Mouse (Mus musculus) testis, postnatal 10 days (tissue): Measurements from ENCODE around the gene Rgl2.
"Not testable (repeated sequence)": the region's sequence is repeated elsewhere in the genome, so short reads cannot be mapped to it uniquely, and the experiment has no call there.

ENCODE experiments used
- DNase-seq: peaks from one replicate; pipeline ENCODE4 v3.0.0; 2021; ENCODE audit warnings: low spot score

Rgl2 gene

DNA sequence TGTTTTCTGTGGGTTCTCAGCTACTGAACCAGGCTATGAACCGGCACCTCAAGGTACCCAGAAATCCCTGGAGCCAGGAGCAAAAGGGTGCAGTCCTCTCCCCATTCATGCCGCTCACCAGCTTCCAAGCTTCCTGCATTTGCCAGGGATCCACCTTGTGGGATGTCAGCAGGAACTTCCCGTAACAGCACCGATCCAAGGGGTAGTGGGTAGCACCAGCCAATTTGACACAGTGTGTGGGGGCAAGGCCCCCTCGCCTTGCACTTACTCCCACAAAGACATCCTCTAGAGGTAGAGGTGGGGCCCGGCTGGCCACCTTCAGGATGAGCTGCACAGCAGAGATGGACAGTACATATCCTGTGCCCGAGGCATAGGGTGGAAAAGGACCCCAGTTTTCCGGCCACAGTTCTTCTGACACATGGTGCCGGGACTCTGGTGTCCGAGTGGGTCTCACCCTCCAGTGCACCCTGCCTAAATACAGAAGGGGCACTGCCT, 20.8 kb downstream of the Rgl2 start:
- DNase-seq, result no peak

DNA sequence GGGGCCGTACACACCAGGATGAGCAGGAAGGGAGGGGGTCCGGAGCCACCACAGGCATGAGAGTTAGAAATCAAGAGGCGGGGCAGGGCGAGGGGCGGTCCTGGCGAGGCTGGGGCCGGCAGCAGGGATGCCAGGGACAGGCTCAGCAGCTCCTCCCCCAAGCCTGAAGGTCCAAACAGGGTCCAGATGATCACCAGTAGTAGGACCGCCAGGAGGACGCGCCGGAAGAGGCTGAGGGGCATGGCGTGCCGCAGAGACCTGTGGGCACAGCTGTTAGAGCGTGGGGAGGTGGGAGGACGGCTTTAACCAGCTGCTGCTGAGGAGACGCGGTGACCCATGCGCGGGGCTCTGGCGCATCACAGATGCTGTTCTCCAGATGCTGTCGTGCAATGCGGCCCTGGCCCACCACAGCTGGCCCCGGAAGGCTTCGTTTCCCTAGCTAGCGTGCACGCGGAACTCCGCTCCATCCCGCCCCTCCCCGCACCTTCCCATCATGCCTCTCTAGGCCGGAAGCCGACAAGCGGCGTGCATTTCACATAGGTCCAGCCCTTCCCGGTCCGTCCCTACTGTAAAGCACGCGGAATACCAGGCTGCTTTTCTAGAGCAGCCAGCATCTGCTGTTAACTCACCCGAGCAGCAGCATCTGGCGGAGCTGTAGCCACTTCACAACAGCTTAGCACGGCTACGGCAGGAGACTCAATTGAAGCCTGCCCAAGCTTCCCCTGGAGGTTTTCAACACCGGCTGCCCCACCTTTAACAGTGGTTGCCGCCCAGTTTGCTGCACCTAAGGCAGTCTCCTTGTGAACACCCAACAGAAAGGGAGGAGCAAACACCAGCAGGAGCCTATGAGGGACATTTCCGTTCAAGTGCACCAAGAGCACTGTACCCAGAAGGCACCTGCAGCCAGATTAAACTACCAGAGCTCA, 21.9 kb downstream of the Rgl2 start, which contains the start of gene B3galt4:
B3galt4 (minus strand) TSS at position 468 of the 926 bp plus-strand sequence.
- DNase-seq, result peak; percentile 90

GRCm38 (mm10) chr17:33952015-33952414, 22.7 kb downstream of the Rgl2 start:
- not testable (repeated sequence) for DNase-seq

- DNase-seq, result no peak
Observed at GRCm38 (mm10) chr17:33952879-33953278, 23.5 kb downstream of the Rgl2 start.

GRCm38 (mm10) chr17:33953310-33953709, 24.0 kb downstream of the Rgl2 start:
- DNase-seq, result no peak

DNA sequence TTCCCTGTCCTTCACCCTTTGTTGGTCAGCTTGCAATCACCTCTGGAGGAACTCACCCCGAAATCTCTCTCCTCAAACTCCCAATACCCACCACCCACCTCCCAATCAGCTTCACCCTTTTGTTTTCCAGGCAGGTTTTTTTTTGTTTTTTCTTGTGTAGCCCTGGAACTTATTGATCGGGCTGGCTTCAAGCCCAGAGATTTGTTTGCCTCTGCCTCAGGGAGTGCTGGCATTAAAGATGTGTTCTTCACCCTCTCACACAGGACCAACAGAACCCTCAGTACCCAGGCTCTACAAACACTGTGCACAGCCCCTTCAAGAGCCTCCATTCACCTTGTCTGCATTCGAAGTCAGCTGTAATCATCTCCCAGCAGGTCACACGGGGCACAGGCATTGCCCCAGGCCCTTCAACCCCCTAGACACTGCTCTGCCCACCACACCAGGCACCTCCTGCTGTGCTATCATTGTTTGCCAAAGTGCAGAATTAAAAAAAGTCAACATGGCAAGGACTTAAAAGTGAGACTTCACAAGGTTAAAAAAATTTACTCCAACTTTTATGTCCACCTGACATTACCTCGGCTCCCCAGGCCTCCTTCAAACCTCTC, 24.7 kb downstream of the Rgl2 start:
- DNase-seq, result no peak

DNA sequence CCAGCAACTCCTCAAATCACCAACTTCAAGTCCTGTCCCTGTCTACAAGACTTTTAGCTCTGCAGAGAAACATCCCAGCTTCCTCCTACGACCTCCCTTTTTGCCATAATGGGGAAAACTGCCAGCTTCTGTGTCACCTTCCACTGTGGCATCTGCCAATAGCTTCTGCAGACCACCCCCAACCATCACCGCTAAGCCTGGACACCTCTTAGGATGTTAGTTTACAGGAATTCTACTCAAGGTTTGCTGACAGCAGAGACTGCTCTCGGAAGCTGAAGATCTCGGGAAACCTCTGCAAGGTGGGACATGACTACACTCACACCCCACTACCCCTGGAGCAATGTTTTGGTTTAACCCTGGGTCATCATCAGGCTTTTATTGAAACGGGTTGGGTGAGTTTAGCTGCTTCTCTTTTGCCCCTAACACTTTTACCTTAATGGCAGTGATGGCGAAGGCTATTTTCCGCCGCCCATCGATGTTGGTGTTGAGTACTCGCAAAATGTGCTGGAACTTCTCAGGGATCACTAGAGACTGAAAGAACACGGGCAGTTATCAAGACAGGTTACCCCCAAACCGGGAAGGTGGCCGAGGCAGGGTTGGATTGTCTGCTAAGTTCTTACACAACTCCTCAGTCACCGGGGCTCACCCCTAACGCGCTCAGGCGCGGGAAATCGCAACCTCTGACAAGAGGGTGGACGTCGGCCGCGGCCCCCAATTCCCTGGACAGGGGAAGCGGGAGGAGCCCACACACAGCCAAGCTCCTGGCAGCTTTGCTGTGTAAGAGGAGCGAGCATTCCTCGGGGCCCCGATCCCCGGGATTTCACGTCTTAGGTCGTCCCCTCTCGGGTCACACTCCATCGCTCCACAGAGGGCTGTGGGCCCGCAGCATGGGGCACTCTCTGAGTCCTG, 25.6 kb downstream of the Rgl2 start:
- DNase-seq, result peak; percentile 71

- DNase-seq, result peak; percentile 95
Observed at GRCm38 (mm10) chr17:33955555-33956214, 26.3 kb downstream of the Rgl2 start, which contains the start of the genes Vps52 and Rps18. Gene Vps52, plus strand, starts transcription at chr17:33955812. Gene Rps18, minus strand, starts transcription at chr17:33956001.

DNA sequence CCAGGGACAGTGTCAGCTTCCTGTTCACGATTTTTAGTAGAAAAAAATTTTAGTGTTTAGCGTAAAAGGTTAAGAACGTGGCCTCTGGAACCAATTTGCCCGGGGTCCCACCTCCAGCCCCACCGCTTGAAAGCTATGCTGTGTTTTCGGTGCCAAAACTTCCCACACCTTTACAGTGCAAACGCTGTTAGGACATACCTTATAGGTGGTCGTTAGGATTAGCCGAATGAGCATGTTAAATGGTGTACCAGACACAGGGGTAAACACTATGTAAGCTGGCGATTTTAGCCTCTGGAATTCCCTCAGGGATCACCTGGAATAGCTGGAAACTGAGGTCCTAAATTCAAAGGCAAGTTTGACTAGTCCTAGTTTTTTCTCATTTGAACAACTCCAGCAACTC, 27.0 kb downstream of the Rgl2 start:
- DNase-seq, result no peak

- no peak for DNase-seq
Observed at GRCm38 (mm10) chr17:33957493-33957892, 28.1 kb downstream of the Rgl2 start.

- DNase-seq, result no peak
Observed at GRCm38 (mm10) chr17:33958451-33958850, 29.1 kb downstream of the Rgl2 start.

DNA sequence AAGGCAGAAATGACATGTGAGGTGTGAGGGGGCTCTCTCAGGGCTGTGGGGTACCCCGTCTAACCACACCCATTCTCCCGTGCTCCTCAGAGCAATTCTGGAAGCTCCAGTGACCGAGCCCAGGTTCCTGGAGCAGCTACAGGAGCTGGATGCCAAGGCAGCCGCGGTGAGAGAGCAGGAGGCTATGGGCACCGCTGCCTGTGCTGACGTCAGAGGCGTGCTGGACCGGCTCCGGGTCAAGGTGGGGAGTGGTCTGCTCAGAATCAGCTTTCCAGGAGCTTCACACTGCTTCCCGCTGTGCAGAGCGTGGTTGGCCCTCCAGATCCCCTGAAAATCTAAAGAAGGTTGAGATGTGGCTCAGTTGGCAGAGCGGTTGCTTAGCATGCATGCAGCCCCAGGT, 29.8 kb downstream of the Rgl2 start:
- peak; percentile 65 for DNase-seq

DNA sequence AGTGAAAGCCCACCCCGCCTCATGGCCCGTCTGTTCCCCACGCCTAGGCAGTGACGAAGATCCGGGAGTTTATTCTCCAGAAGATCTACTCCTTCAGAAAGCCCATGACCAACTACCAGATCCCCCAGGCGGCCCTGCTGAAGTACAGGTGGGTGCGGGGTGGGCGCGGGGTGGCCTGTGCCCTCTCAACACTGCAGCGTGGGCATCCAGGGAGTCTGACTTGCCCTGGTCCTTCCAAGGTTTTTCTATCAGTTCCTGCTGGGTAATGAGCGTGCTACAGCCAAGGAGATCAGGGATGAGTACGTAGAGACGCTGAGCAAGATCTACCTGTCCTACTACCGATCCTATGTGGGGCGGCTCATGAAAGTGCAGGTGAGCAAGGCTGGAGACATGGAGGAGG, 30.6 kb downstream of the Rgl2 start:
- DNase-seq, result no peak

- DNase-seq, result no peak
Observed at GRCm38 (mm10) chr17:33962876-33963275, 33.5 kb downstream of the Rgl2 start.

GRCm38 (mm10) chr17:33965082-33965845, 35.9 kb downstream of the Rgl2 start:
- peak; percentile 55 for DNase-seq

- peak; percentile 49 for DNase-seq
Observed at GRCm38 (mm10) chr17:33965846-33966550, 36.7 kb downstream of the Rgl2 start.

- peak; percentile 83 for DNase-seq
Observed at GRCm38 (mm10) chr17:33968489-33968888, 39.1 kb downstream of the Rgl2 start.

GRCm38 (mm10) chr17:33968927-33969326, 39.6 kb downstream of the Rgl2 start:
- DNase-seq, result no peak

DNA sequence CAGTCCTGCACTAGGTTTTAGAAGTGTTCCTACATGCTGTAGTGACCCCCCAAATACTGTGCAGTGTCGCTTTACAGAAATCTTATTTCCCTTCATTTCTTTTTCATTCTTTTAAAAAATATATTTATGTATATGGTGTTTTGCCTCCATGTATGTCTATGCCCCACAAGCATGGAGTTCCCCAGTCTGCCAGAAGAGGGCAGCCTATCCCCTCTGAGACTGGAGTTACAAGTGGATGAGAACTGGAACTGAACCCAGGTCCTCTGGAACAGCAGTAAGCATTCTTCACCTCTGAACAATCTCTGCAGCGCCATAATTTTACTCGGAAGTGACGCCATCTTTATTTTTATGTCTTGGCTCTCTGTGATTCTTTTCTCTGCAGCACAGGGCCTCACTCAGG, 40.1 kb downstream of the Rgl2 start:
- peak; percentile 54 for DNase-seq

DNA sequence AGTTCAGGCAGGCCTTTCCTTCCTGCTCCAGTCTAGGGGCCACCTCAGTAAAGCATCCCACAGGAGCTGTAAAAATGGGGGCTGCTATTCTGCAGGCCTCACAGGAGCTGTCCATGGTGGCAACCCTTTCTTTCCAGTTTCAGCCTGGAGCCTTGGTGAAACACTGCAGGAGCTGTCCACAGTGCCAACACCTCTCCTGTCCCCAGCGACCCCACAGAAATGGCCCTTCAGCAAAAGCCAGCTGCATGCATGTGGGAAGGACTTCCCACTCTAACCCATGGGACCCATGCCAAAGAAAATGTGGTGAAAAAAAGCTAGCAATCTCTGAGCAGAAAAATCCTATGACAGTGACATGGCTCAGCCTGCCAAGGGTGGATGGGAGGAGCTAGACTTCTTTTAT, 43.3 kb downstream of the Rgl2 start:
- DNase-seq, result peak; percentile 75
